Mouse (Mus musculus) ovary, adult 10 weeks (tissue): Measurements from ENCODE around the gene Taz. TPM values are rescaled to one million over a fixed set of nuclear protein-coding genes. Genes with fewer than 3 reads are reported as not detected.

Experiments
- polyA plus RNA-seq: library from polyadenylated mRNA; stranded (reverse); fragments of 350-450 nt; fragmentation: Illumina TruSeq; extraction: RNeasy Lipid Tissue Mini Kit (QIAGEN cat#74804); gene quantifications from one replicate; pipeline ENCODE4 v1.2.3, GENCODE M21; 2014

Gene Taz
- polyA plus RNA-seq: 21.2 TPM

DNA sequence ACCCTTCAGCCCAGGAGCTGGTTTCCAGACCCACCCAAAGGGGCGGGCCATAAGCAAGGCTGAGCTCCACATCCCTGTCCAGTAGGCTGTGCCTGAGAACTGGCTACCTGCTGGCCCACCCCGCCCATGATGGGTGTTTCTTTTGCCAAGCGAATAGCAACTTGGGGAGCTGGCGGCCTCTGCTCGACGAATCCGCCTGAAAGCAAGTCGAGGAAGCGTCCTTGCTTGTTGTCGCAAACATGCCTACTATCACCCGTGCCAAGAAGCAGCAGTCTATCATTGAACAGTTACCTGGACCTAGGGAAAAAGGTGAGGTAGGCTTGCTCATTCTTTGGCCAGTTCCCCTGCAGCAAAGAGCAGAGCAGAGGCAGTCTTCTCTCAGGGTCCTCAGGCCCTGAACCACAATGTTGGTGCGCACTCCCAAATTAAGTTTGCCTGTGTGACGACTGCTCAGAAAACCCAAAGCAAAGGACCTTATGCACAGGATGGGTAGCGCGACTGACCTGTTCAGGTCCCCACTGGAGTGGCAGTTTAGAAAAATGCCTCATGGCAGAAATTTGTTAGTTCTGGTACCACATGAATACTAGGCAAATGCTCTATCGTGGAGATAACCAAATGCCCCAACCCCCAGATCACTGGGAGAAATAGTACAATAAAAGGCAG is at the start of gene Taz, which contains the start of gene Dnase1l1:
Taz (plus strand) TSS at position 181 of the 663 bp plus-strand sequence.
Dnase1l1 (minus strand) TSS at position 606 of the 663 bp plus-strand sequence.

DNA sequence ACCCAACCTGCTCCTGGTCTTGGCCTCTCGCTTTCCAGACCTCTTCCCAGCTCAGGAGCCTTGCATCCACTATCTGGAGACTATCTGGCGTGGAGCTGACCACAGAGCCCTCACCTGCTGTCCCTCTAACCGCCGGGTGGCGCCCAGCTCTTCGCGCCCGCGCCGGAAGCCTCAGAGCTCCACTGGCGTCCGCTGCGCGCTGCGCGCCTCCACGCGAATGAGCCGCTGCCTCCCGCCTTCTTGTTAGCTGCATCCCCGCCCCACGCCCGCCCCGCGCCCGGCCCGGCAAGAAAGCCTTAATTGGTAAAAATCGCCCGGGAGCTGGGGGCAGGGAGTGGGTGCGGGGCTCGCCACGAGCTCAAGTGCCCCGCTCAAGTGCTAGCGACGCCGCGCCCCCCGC is 32.1 kb upstream of the Taz start, which contains the start of gene Flna:
Flna (minus strand) TSS at position 206 of the 400 bp plus-strand sequence.

DNA sequence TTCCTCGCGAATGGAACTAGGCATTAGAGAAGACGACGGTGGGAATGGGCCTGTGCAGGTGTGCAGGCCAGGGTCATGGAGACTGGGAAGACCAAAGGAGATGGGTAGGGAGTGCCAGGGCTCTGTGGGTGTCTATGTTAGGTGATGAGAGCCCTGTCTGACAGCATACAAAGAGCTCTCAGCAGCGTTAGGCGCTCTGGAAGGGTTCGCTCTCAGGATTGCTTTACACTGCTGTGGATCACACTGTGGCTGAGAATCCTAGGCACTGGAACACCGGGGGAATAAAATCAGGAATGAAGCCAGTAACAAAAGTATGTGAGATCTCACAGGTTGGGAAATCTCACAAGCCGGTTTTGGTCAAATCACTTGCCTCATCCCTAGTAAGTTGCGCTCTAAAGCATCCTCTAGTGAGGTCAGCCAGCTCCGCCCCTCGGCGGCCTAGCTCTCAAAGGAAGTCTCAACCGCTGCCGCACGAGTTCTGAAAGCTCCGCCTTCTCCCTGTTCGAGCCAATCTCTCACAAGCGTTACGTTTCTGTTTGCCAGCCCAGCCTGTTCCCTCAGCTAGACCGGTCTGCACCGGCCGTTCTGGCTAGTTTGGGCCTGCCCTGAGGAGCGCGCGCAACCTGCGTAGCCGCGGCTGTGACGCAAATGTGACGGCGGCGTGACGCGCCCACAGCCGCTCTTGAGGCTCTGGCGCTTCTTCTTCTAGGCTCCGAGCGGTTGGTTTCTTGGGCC is 27.4 kb upstream of the Taz start, which contains the start of gene Emd:
Emd (plus strand) TSS at position 535 of the 735 bp plus-strand sequence.

DNA sequence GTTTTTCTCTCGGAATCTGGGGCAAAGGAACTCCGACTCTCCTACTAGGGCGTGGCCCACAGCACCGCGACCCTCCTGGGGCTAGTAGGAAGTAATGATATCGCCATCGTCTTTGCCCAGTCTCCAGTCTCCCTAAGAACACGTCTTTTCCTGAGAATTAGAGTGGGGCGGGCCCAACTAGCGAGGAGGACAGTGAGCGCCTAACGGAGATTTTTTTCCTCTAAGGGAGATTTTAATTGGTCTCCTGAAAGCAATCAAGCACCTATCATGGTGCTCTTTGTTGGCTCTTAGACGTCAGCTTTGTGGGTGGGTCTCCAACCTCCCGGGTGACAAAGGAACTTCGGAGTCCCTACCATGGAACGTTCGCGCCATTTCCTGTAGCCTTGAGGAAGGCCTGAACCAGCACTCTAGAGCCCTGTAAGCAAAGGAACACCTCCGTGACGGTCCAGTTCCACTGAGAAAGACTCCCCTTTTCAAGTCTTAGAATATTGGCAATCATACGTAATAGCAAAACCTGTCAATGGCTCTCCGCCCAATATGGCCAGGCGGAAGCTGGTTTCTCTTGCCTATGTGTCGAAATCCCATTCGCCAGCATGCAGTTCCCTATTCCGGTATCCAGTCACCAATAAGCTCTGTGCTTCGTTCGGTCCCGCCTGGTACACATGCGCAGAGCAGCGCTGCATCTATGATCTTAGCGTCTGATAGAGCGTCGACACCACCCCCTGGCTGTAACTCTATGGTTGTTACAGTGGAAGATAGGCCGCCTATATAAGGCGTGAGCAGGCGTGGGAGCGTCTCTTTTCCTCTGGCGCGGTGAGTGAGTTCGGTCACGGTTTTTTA is 11.4 kb upstream of the Taz start, which contains the start of gene Rpl10:
Rpl10 (plus strand) TSS at position 751 of the 840 bp plus-strand sequence.

DNA sequence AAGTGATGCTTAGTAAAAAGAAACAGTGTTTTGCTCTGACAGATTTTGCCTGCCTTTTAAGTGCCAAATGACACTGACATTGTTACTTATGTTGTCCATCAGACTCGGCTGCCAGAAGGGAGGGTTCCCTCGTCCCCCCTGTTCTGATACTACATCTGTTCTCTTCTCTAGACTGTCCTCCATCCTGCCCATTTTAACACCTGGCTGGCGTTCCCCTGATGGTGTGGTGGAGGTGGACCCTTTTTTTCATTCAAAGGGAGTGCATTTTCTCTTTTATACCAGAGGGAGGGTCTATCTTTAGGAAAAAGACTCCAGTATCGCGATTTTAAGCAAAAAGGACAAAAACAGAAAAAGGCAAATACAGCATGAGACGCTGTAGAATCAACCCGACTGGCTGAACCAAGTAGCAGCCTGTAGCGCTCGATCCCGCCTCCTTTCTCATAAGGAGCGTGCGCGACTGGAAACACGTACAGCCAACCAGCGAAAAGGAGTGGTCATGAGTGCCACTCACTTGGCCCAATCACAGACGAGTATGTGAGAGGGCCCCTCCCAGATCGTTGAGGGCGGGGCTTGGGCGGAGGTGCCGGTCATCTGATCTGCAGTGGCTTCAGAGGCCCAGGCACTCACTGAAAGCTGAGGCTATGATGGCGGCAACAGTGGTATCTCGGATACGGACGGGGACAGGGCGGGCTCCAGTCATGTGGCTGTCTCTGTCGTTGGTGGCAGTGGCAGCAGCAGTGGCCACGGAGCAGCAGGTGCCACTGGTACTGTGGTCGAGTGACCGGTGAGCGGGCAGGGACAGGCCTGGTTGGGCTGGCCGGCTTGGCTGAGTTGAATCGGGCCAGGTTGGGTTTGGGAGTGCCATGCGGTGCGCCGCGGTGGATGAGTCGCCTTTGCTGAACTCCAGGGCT is 15.1 kb downstream of the Taz start, which contains the start of gene Atp6ap1:
Atp6ap1 (plus strand) TSS at position 560 of the 911 bp plus-strand sequence.

DNA sequence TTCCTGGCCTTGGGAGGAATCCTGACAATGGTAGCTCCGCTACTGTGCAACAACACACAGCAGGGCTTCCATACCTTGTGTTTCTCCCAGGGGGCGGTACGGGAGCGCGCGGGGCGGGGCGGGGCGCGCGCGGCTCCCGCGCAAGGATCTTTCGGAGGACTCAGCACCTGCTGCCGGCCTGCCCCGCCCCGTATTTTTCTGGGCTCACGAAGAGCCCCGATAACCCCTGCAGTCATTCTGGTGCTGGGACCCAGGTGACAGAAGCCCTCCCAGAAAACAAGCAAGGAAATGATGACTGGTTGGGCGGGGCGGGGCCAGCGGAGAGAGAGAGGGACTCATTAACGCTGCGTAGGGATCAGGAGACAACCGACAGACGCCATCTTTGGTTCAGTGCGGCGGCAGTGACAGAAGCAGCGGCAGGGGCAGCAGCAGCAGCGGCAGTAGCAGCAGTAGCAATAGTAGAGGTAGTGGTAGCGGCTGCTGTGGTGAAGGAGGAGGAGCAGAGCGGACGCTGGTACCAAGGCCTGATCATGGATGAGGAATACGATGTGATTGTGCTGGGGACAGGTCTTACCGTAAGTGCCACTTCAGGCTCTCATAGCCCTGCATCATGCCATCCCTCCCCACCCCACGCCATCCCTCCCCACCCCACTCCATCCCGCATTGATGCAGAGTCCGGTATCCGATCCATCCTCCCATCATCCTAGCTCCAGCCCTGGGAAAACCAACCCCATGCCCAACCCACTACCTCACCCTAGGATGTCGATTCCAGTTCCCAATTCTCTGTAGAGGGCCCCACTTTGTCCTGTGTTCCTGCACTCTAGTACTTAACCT is 23.4 kb downstream of the Taz start, which contains the start of gene Gdi1:
Gdi1 (plus strand) TSS at position 132 of the 834 bp plus-strand sequence.

DNA sequence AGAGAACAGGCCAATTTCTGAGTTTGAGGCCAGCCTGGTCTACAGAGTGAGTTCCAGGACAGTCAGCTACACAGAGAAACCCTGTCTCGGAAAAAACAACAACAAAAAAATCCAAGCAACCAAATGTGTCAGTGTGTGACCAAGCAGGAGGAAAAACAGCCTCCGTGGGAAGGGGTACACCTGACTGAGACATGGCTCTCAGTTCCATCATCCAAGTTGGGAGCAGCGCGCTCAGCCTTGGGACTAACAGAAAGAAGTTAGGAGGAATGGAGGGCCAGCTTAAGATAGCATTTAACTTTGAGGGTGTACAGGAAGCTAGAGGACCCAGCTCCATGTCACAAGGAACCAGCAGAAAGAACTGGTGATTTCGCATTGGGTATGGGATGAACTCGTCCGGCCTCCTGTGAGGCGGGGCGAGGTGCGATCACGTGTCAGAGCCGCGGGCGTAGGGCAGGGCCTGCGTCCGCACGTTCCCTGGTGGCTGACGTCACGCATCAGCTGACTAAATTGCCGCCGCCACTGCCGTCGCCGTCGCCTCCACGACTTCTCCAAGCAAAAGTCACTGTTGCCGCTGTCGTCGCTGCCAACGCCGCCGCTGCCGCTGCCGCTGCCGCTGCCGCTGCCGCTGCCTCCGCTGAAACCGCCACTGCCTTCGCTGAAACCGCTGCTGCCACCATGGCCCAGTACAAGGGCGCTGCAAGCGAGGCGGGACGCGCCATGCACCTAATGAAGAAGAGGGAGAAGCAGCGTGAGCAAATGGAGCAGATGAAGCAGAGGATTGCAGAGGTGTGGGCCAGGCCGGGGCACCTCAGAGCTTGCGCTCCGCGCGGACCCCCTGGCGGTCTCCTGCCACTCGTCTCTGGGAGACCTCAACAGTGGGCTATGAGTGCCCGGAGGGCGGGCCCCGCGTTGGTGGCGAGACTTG is 31.1 kb downstream of the Taz start, which contains the start of gene Fam50a:
Fam50a (plus strand) TSS at position 494 of the 925 bp plus-strand sequence.

DNA sequence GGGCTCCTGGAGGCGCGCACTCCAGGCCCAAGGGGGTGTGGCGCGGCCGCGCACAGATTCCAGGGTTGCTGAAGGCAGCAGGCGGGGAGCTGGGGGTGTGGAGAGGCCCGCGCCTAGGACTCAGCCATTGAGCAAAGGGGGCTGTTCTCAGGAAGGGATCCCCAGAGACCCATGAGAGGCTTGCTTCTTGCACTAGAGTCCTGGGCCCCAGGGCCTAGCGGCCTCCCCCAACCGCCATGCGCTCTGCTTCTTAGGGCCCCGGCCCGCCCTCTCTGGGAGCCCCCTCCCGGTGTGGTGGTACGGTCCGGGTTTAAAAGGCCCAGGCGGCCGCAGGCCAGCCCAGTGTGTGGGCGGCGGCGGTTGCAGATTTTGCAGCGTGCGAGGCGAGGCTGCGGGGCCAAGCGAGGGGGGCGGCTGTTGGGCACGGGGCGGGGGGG is 47.0 kb downstream of the Taz start, which contains the start of gene Plxna3:
Plxna3 (plus strand) TSS at position 342 of the 437 bp plus-strand sequence.

Other genes starting within 250 kb of the Taz start
- not detected for gene Opn1mw, start 154.4 kb upstream of the Taz start, polyA plus RNA-seq
- 39.6 TPM for gene Mecp2, start 146.5 kb upstream of the Taz start, polyA plus RNA-seq
- not detected for gene Tex28, start 114.1 kb upstream of the Taz start, polyA plus RNA-seq
- gene Tktl1, start 104.7 kb upstream of the Taz start, polyA plus RNA-seq: 0.17 TPM
- 89.3 TPM for gene Flna, start 32.1 kb upstream of the Taz start, polyA plus RNA-seq
- 140 TPM for gene Emd, start 27.2 kb upstream of the Taz start, polyA plus RNA-seq
- 1,805 TPM for gene Rpl10, start 11.1 kb upstream of the Taz start, polyA plus RNA-seq
- 14.7 TPM for gene Dnase1l1, start 425 bp downstream of the Taz start, polyA plus RNA-seq
- gene Atp6ap1, start 15.2 kb downstream of the Taz start, polyA plus RNA-seq: 172 TPM
- 102 TPM for gene Gdi1, start 23.1 kb downstream of the Taz start, polyA plus RNA-seq
- 17.0 TPM for gene Fam50a, start 31.1 kb downstream of the Taz start, polyA plus RNA-seq
- gene Plxna3, start 47.2 kb downstream of the Taz start, polyA plus RNA-seq: 1.8 TPM
- 13.9 TPM for gene Lage3, start 71.7 kb downstream of the Taz start, polyA plus RNA-seq
- gene Ubl4a, start 91.3 kb downstream of the Taz start, polyA plus RNA-seq: 44.0 TPM
- 11.3 TPM for gene Slc10a3, start 91.4 kb downstream of the Taz start, polyA plus RNA-seq
- gene Fam3a, start 111.4 kb downstream of the Taz start, polyA plus RNA-seq: 9.9 TPM
- 40.7 TPM for gene Ikbkg, start 111.4 kb downstream of the Taz start, polyA plus RNA-seq
- 19.3 TPM for gene G6pdx, start 147.3 kb downstream of the Taz start, polyA plus RNA-seq
- not detected for gene Gm6880, start 199.5 kb downstream of the Taz start, polyA plus RNA-seq